Mouse (Mus musculus): ENCODE data around the gene Slc9a3r1. TPM values are rescaled to one million over a fixed set of nuclear protein-coding genes. Genes with fewer than 3 reads are reported as not detected.

Gene Slc9a3r1
- total RNA-seq, 1 experiment from 2014 or later = 65.9 TPM

- ATAC-seq (replicated peaks; ENCODE audit: insufficient number of reproducible peaks, low FRiP score, low TSS enrichment, poor library complexity, severe bottlenecking) = no peak
Measured at GRCm38 (mm10) chr11:115217439-115218410, 54.6 kb downstream of the Slc9a3r1 start.

DNA sequence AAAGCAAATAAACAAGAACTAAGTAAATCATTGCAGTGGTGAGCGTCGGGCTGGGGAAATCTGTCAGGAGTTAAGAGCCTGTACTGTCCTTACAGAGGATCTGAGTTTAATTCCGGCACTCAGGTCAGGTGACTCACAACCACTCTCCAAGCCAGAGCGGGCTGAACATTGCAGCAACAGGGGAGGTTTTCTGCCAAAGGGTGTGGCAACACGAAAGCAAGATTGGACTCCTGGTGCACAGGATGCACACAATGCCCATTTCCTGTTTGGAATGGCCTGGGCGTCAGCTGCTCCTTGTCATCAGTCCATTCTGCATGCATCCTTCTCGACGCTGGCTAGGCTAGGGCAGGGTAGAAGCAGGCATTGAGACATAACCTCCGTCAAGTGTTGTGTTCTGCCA, 56.1 kb downstream of the Slc9a3r1 start:
- ATAC-seq (replicated peaks; ENCODE audit: insufficient number of reproducible peaks, low FRiP score, low TSS enrichment, poor library complexity, severe bottlenecking) = 0 out of 2 replicates have a peak, but pooled peaks have one; percentile 36

- no peak for ATAC-seq (replicated peaks; ENCODE audit: insufficient number of reproducible peaks, low FRiP score, low TSS enrichment, poor library complexity, severe bottlenecking)
Measured at GRCm38 (mm10) chr11:115219685-115220084, 56.5 kb downstream of the Slc9a3r1 start.

DNA sequence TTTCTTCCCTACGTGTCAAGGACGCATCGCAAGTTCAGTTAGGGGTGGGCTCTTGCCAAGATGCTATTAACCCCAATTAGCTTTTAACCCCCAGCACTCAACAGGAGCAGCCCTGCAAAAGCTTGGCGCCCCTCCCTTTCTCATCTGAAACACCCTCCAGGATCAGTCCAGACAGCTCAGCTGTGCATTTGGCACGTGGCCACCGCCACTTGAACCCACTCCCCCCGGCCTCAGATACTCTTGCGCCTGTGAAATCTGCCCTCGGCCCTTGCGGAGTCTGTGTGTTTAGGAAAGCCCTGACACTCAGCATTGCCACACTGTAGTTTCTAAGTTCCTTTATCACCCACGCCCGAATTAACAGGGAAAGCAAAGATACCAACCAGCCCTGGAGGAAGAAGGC, 58.9 kb downstream of the Slc9a3r1 start:
- no peak for ATAC-seq (replicated peaks; ENCODE audit: insufficient number of reproducible peaks, low FRiP score, low TSS enrichment, poor library complexity, severe bottlenecking)

GRCm38 (mm10) chr11:115222570-115222969, 59.4 kb downstream of the Slc9a3r1 start:
- ATAC-seq (replicated peaks; ENCODE audit: insufficient number of reproducible peaks, low FRiP score, low TSS enrichment, poor library complexity, severe bottlenecking) = no peak

DNA sequence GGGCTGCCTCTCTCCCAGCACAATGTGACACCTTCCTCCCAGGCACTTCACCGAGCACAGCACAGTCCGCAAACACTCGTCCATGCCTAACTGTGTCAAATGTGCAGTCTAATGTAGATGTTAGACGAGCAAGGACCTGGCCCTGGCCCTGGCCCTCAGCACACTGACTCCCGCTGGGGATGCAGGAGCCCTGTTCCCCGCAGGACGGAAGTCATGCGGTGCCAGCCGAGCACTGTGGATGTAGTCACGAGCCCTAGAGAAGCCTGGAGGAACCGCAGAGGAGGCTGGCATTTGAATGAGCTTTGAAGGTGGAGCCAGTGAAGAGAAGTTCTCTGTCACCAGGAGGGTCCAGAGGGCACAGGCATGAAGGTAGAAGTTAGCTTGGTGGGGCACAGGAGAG, 60.3 kb downstream of the Slc9a3r1 start:
- ATAC-seq (replicated peaks; ENCODE audit: insufficient number of reproducible peaks, low FRiP score, low TSS enrichment, poor library complexity, severe bottlenecking) = no peak; the same call in 1 of the 2 replicates

DNA sequence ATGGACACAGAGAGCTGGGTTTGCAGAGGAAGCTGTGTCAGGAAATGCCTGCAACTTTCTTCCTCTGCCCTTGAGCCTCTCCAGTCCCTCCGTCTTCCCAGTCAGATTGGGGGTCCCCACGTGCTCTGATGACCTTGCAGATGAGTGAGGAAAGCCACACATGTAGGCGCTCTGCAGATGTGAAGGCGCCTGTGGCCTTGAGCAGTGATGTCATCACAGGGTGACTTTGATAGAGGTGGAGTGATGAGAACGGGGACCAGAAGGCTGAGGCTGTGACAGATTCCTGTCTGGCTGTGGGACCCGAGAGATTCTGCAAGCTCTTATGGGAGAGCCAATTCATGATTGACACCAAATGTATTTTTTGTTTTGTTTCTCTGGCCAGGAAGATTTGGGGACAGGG, 60.7 kb downstream of the Slc9a3r1 start:
- ATAC-seq (replicated peaks; ENCODE audit: insufficient number of reproducible peaks, low FRiP score, low TSS enrichment, poor library complexity, severe bottlenecking) = no peak

GRCm38 (mm10) chr11:115224889-115225288, 61.7 kb downstream of the Slc9a3r1 start:
- ATAC-seq (replicated peaks; ENCODE audit: insufficient number of reproducible peaks, low FRiP score, low TSS enrichment, poor library complexity, severe bottlenecking) = no peak

- ATAC-seq (replicated peaks; ENCODE audit: insufficient number of reproducible peaks, low FRiP score, low TSS enrichment, poor library complexity, severe bottlenecking) = no peak
Measured at GRCm38 (mm10) chr11:115225301-115225700, 62.2 kb downstream of the Slc9a3r1 start.

GRCm38 (mm10) chr11:115226811-115227491, 63.8 kb downstream of the Slc9a3r1 start:
- no peak for ATAC-seq (replicated peaks; ENCODE audit: insufficient number of reproducible peaks, low FRiP score, low TSS enrichment, poor library complexity, severe bottlenecking)

GRCm38 (mm10) chr11:115227640-115228039, 64.5 kb downstream of the Slc9a3r1 start:
- ATAC-seq (replicated peaks; ENCODE audit: insufficient number of reproducible peaks, low FRiP score, low TSS enrichment, poor library complexity, severe bottlenecking) = no peak

DNA sequence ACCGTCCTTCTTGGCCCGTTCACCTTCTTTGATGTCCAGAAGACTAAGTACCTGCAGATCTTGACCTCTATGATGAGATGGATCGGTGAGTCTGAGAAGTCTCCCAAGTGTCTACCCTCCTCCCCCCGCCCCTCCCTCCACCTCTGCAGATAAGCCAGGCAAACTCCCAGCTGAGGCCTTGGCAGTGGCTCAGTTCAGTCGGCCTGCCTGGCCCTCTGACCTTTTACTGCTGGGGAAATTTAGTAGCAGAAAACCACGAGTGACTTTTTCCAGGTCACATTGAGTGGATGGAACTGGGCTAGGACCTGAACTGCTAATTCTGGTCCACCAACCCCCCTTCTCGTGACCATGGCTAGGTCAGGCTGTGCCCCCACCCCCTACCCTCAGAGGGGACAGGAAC, 65.3 kb downstream of the Slc9a3r1 start:
- no peak for ATAC-seq (replicated peaks; ENCODE audit: insufficient number of reproducible peaks, low FRiP score, low TSS enrichment, poor library complexity, severe bottlenecking)

DNA sequence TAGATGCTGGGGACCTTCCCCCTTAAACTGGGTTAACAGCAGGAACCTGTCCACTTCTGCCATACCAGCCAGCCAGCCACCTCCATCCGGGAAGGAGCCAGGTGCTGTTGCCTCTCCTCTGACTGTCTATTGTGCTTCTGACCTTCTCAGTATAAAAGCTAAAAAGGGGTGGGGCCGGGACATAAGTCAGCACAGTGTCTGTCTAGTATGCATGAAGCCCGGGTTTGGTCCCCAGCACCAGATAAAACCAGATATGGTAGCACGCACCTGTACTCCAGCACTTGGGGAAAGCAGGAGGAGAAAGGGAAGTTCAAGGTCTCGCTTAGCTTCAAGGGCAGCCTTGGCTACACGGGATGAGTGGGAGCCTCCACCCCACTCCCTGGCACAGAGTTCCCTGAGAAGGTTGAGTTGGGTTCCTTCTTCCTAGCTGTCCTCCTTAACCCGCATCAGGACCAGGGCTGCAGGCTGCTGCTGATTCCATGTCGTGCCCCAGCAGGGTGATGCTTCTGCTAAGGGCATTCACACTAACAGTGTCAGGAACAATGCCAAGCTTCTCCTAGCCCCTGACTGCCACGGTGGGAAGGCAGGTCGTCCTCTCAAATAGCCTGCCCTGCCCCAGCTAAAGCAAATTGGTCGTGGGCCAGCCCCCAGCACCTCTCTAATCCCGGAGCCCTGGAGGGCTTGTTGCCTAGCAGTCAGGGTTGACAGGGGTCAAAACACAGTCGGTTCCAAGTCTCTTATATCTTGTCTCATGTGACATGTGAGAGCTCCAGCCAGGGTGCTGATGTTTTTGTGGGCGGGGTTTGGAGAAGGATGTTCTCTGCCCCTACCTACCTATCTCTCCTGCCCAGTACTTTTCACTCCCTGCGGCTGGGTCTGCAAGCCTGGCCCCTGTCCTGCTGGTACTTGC, 66.1 kb downstream of the Slc9a3r1 start:
- ATAC-seq (replicated peaks; ENCODE audit: insufficient number of reproducible peaks, low FRiP score, low TSS enrichment, poor library complexity, severe bottlenecking) = no peak

Other genes starting within 250 kb of the Slc9a3r1 start
- 53.2 to 124 TPM (median 94.6 TPM) in 3 replicates for gene Cd300lb, start 229.0 kb upstream of the Slc9a3r1 start, total RNA-seq (2017)
- 3.5 TPM in 1 of 3 replicates, not detected in the others for gene Cd300c, start 194.2 kb upstream of the Slc9a3r1 start, total RNA-seq (2017)
- gene Cd300ld, start 173.4 kb upstream of the Slc9a3r1 start, total RNA-seq (2017) = 282 to 497 TPM (median 452 TPM) in 3 replicates
- 183 to 300 TPM (median 291 TPM) in 3 replicates for gene Cd300c2, start 161.5 kb upstream of the Slc9a3r1 start, total RNA-seq (2017)
- not detected in 3 replicates for gene Cd300ld2, start 147.1 kb upstream of the Slc9a3r1 start, total RNA-seq (2017)
- gene Cd300ld4, start 136.3 kb upstream of the Slc9a3r1 start, total RNA-seq (2017) = 0.97 TPM in 1 of 3 replicates, not detected in the others
- not detected in 3 replicates for gene Cd300ld5, start 125.6 kb upstream of the Slc9a3r1 start, total RNA-seq (2017)
- 358 to 471 TPM (median 466 TPM) in 3 replicates for gene Cd300ld3, start 114.9 kb upstream of the Slc9a3r1 start, total RNA-seq (2017)
- 160 to 198 TPM (median 162 TPM) in 3 replicates for gene Cd300e, start 101.2 kb upstream of the Slc9a3r1 start, total RNA-seq (2017)
- gene Rab37, start 71.9 kb upstream of the Slc9a3r1 start, total RNA-seq (2017) = 31.7 to 64.8 TPM (median 33.2 TPM) in 3 replicates
- gene Cd300lf, start 29.3 kb upstream of the Slc9a3r1 start, total RNA-seq (2017) = 20.4 to 32.5 TPM (median 25.8 TPM) in 3 replicates
- 12.1 to 32.4 TPM (median 17.3 TPM) in 3 replicates for gene Tmem104, start 24.1 kb downstream of the Slc9a3r1 start, total RNA-seq (2017)
- gene Nat9, start 24.5 kb downstream of the Slc9a3r1 start, total RNA-seq (2017) = 25.4 to 39.9 TPM (median 37.8 TPM) in 3 replicates
- not detected in 3 replicates for gene Grin2c, start 103.9 kb downstream of the Slc9a3r1 start, total RNA-seq (2017)
- 8.4 to 14.8 TPM (median 11.7 TPM) in 3 replicates for gene Fdxr, start 113.7 kb downstream of the Slc9a3r1 start, total RNA-seq (2017)
- gene Fads6, start 134.3 kb downstream of the Slc9a3r1 start, total RNA-seq (2017) = 0.11 to 0.78 TPM (median 0.38 TPM) in 3 replicates
- gene Otop2, start 143.8 kb downstream of the Slc9a3r1 start, total RNA-seq (2017) = not detected in 3 replicates
- gene Ush1g, start 158.7 kb downstream of the Slc9a3r1 start, total RNA-seq (2017) = not detected in 3 replicates
- 0.39 TPM in 1 of 3 replicates, not detected in the others for gene Otop3, start 171.4 kb downstream of the Slc9a3r1 start, total RNA-seq (2017)
- 4.7 to 13.4 TPM (median 7.5 TPM) in 3 replicates for gene Hid1, start 204.4 kb downstream of the Slc9a3r1 start, total RNA-seq (2017)
- not detected in 3 replicates for gene Cdr2l, start 218.6 kb downstream of the Slc9a3r1 start, total RNA-seq (2017)
- gene Mrpl58, start 240.4 kb downstream of the Slc9a3r1 start, total RNA-seq (2017) = 57.9 to 84.5 TPM (median 60.9 TPM) in 3 replicates

All from monocyte, adult 5-6 weeks (primary cell).